Mouse (Mus musculus) brain, embryonic 14.5 days (tissue): ENCODE measurements around the gene Nelfe.
"Not testable (repeated sequence)": the region's sequence is repeated elsewhere in the genome, so short reads cannot be mapped to it uniquely, and the experiment has no call there.

ENCODE experiments used
- CTCF ChIP-seq: fragments of 200-500 bp; IDR thresholded peaks from 2 replicates; pipeline ENCODE4 v1.5.1; 2012; ENCODE audit warnings: inconsistent platforms, mild to moderate bottlenecking, moderate library complexity, borderline replicate concordance; ENCODE audit not compliant: insufficient read depth, insufficient read length; ENCODE audit errors: extremely low read depth
- POLR2A ChIP-seq: fragments of 200-500 bp; IDR thresholded peaks from 2 replicates; pipeline ENCODE4 v1.6.1; 2012; ENCODE audit warnings: mild to moderate bottlenecking, inconsistent platforms, borderline replicate concordance; ENCODE audit not compliant: poor library complexity, insufficient read depth, insufficient read length, severe bottlenecking; ENCODE audit errors: extremely low read depth

GRCm38 (mm10) chr17:34804301-34804700 is 45.9 kb upstream of the Nelfe start, which contains the start of gene Cyp21a1:
- not testable (repeated sequence) for TF ChIP-seq CTCF, POLR2A
